Mouse (Mus musculus): ENCODE measurements around the gene Tll1. TPM values are rescaled to one million over a fixed set of nuclear protein-coding genes. Genes with fewer than 3 reads are reported as not detected.

Tll1 gene
- polyA plus RNA-seq, 1 experiment = not detected

GRCm38 (mm10) chr8:64023027-64023426, 183.0 kb downstream of the Tll1 start:
- TF ChIP-seq GATA1 (IDR thresholded peaks at IDR 0.05; ENCODE audit: low read length) = no peak
